Mouse (Mus musculus) cortical plate, adult 2 months (tissue): Measurements from ENCODE around the gene 1700014D04Rik. TPM values are rescaled to one million over a fixed set of nuclear protein-coding genes. Genes with fewer than 3 reads are reported as not detected.

ENCODE experiments used
- H3K27ac ChIP-seq: fragments of 200-500 bp; 2 replicates; pipeline ENCODE4 v1.5.1; 2012; ENCODE audit warnings: low read length, control low read depth, inconsistent platforms; ENCODE audit not compliant: insufficient read depth
- H3K4me1 ChIP-seq: fragments of 200-500 bp; 2 replicates; pipeline ENCODE4 v1.6.1; 2011; ENCODE audit warnings: low read length; ENCODE audit not compliant: control insufficient read depth, insufficient read depth
- H3K4me3 ChIP-seq: fragments of 200-500 bp; 2 replicates; pipeline ENCODE4 v1.5.1; 2011; ENCODE audit warnings: mild to moderate bottlenecking, low read length, control low read depth; ENCODE audit not compliant: insufficient read depth
- CTCF ChIP-seq: fragments of 200-500 bp; IDR thresholded peaks from 2 replicates; pipeline ENCODE4 v1.5.1; 2011; ENCODE audit warnings: mild to moderate bottlenecking, control low read depth, low read length; ENCODE audit not compliant: insufficient read depth; ENCODE audit errors: extremely low read depth
- POLR2A ChIP-seq: fragments of 200-500 bp; IDR thresholded peaks from 2 replicates; pipeline ENCODE4 v1.6.1; 2011; ENCODE audit warnings: mild to moderate bottlenecking, low read length, control low read depth; ENCODE audit not compliant: insufficient read depth; ENCODE audit errors: extremely low read depth
- polyA plus RNA-seq: library from polyadenylated mRNA; depleted of rRNA; stranded (reverse); fragments of >200 nt; gene quantifications from 2 replicates; pipeline ENCODE4 v1.2.3, GENCODE M21; 2012

The 1700014D04Rik gene
- polyA plus RNA-seq, 1 experiment: 0.56 TPM

GRCm38 (mm10) chr13:59769296-59770163, 23.0 kb upstream of the 1700014D04Rik start, which contains the start of gene Isca1:
TSS of gene Isca1 (minus strand) at chr13:59769810.
- peak within 1 kb of the TSS; percentile 98 for H3K27ac ChIP-seq
- peak within 1 kb of the TSS; percentile 76 for H3K4me3 ChIP-seq
- H3K4me1 ChIP-seq: peaks cover 7% of the 10 kb centered on the region; the same call in 1 of the 2 replicates
- peak; percentile 74 for TF ChIP-seq POLR2A
- no peak for TF ChIP-seq CTCF

GRCm38 (mm10) chr13:59768531-59768930, 22.0 kb upstream of the 1700014D04Rik start:
- no peak for TF ChIP-seq CTCF
- TF ChIP-seq POLR2A: no peak
- no peak overlapping the region for H3K27ac ChIP-seq
- H3K4me3 ChIP-seq: peak overlapping the region; percentile 76
- peaks cover 7% of the 10 kb centered on the region; the same call in 1 of the 2 replicates for H3K4me1 ChIP-seq

- peaks cover 7% of the 10 kb centered on the region; the same call in 1 of the 2 replicates for H3K4me1 ChIP-seq
- no peak overlapping the region for H3K4me3 ChIP-seq
- no peak for TF ChIP-seq CTCF
- no peak for TF ChIP-seq POLR2A
- H3K27ac ChIP-seq: no peak overlapping the region
Observed at GRCm38 (mm10) chr13:59766786-59767515, 20.4 kb upstream of the 1700014D04Rik start.

GRCm38 (mm10) chr13:59762791-59763190, 16.2 kb upstream of the 1700014D04Rik start:
- TF ChIP-seq CTCF (no peak), POLR2A (no peak)
- H3K27ac ChIP-seq: no peak overlapping the region
- no peak overlapping the region for H3K4me3 ChIP-seq
- H3K4me1 ChIP-seq: peaks cover 1% of the 10 kb centered on the region; the same call in 1 of the 2 replicates

- TF ChIP-seq CTCF: no peak
- no peak for TF ChIP-seq POLR2A
- Histone ChIP-seq H3K4me3 (no peak overlapping the region), H3K27ac (no peak overlapping the region), H3K4me1 (no peaks in the 10 kb centered on the region; the same call in 1 of the 2 replicates)
Observed at GRCm38 (mm10) chr13:59756906-59757305, 10.4 kb upstream of the 1700014D04Rik start.

- TF ChIP-seq POLR2A: no peak
- TF ChIP-seq CTCF: no peak
Observed at GRCm38 (mm10) chr13:59750310-59750709, 3.8 kb upstream of the 1700014D04Rik start.

GRCm38 (mm10) chr13:59746164-59746563, 388 bp downstream of the 1700014D04Rik start:
- H3K4me3 ChIP-seq: no peak overlapping the region
- no peak for TF ChIP-seq POLR2A
- H3K4me1 ChIP-seq: peaks cover 5% of the 10 kb centered on the region
- no peak overlapping the region for H3K27ac ChIP-seq

More at GRCm38 (mm10) chr13:59750310-59750709, 3.8 kb upstream of the 1700014D04Rik start:
- no peak overlapping the region for H3K4me3 ChIP-seq
- peaks cover 4% of the 10 kb centered on the region for H3K4me1 ChIP-seq
- H3K27ac ChIP-seq: no peak overlapping the region

- no peak overlapping the region for H3K4me3 ChIP-seq
Observed at GRCm38 (mm10) chr13:59745462-59745861, 1.1 kb downstream of the 1700014D04Rik start.

GRCm38 (mm10) chr13:59741697-59742096, 4.9 kb downstream of the 1700014D04Rik start:
- Histone ChIP-seq H3K4me3 (no peak overlapping the region), H3K4me1 (peaks cover 1% of the 10 kb centered on the region; the same call in 1 of the 2 replicates), H3K27ac (no peak overlapping the region)
- TF ChIP-seq POLR2A: no peak
- TF ChIP-seq CTCF: no peak

More at GRCm38 (mm10) chr13:59745462-59745861, 1.1 kb downstream of the 1700014D04Rik start:
- TF ChIP-seq POLR2A (no peak), CTCF (no peak)
- Histone ChIP-seq H3K27ac (no peak overlapping the region), H3K4me1 (peaks cover 5% of the 10 kb centered on the region)
